Mouse (Mus musculus) heart, postnatal 0 days (tissue): ENCODE results near the gene Pkp3. TPM values are rescaled to one million over a fixed set of nuclear protein-coding genes. Genes with fewer than 3 reads are reported as not detected.
A peak's percentile ranks its signal among the peaks of the same experiment; 100 is the strongest.

Experiments
- ATAC-seq: fragments of 200-750 bp; cut with Nextera tagmentation; 2 replicates; pipeline ENCODE4 v1.8.0; 2017; ENCODE audit warnings: low read depth, moderate number of reproducible peaks, moderate library complexity; ENCODE audit not compliant: insufficient read depth
- DNase-seq: peaks from one replicate; pipeline ENCODE4 v3.0.0-alpha.2; 2016; ENCODE audit warnings: low spot score
- H3K27ac ChIP-seq: fragments of 300-500 bp; sonication (generic); 2 replicates; pipeline ENCODE4 v1.5.1; 2014; ENCODE audit warnings: low read depth, mild to moderate bottlenecking
- H3K27me3 ChIP-seq: fragments of 300-500 bp; sonication (generic); 2 replicates; pipeline ENCODE4 v1.6.1; 2014; ENCODE audit warnings: low read length, mixed read lengths; ENCODE audit not compliant: control insufficient read depth, insufficient read depth
- H3K36me3 ChIP-seq: fragments of 300-500 bp; sonication (generic); replicated peaks from 2 replicates; pipeline ENCODE4 v1.6.1; 2014; ENCODE audit warnings: low read length, mixed read lengths; ENCODE audit not compliant: control insufficient read depth, insufficient read depth
- H3K4me1 ChIP-seq: fragments of 300-500 bp; sonication (generic); 2 replicates; pipeline ENCODE4 v1.6.1; 2014; ENCODE audit warnings: antibody characterized with exemption; ENCODE audit not compliant: control insufficient read depth, insufficient read depth
- H3K4me2 ChIP-seq: fragments of 300-500 bp; sonication (generic); 2 replicates; pipeline ENCODE4 v1.6.1; 2014; ENCODE audit warnings: low read depth, mild to moderate bottlenecking, low read length, moderate library complexity
- H3K4me3 ChIP-seq: fragments of 300-500 bp; sonication (generic); 2 replicates; pipeline ENCODE4 v1.5.1; 2014; ENCODE audit warnings: low read depth, low read length
- H3K9ac ChIP-seq: fragments of 300-500 bp; sonication (generic); replicated peaks from 2 replicates; pipeline ENCODE4 v1.6.1; 2014; ENCODE audit warnings: low read depth, low read length, mixed read lengths
- H3K9me3 ChIP-seq: fragments of 300-500 bp; sonication (generic); replicated peaks from 2 replicates; pipeline ENCODE4 v1.6.1; 2016; ENCODE audit warnings: low read length; ENCODE audit not compliant: control insufficient read depth
- CTCF ChIP-seq: IDR thresholded peaks from 2 replicates; pipeline ENCODE4 v1.5.1; 2016; ENCODE audit warnings: antibody characterized with exemption, control low read depth, low read depth
- EP300 ChIP-seq: IDR thresholded peaks from 2 replicates; pipeline ENCODE4 v1.6.1; 2016; ENCODE audit warnings: antibody characterized with exemption, low read depth
- WGBS: fragments of 180-500 bp; shearing (Covaris S2); extraction: QIAGEN DNeasy Blood & Tissue Kit; methylation state at CpG from one replicate; pipeline ENCODE4 v1.1.7; 2014; 5-methylcytosine and 5-hydroxymethylcytosine counted together
- polyA plus RNA-seq: library from polyadenylated mRNA; unstranded; fragments of >200 nt; fragmentation: Nextera tagmentation; extraction: Ambion mirVana; gene quantifications from 2 replicates; pipeline ENCODE4 v1.2.1, GENCODE M21; 2015
- total RNA-seq: library from RNA; depleted of rRNA; stranded (reverse); fragments of >200 nt; gene quantifications from 2 replicates; pipeline ENCODE4 v1.2.3, GENCODE M21; 2014; ENCODE audit warnings: low replicate concordance; rRNA removed

Gene Pkp3
- total and polyA plus RNA-seq, 2 experiments from 2014 or later = 0.20 to 3.8 TPM

DNA sequence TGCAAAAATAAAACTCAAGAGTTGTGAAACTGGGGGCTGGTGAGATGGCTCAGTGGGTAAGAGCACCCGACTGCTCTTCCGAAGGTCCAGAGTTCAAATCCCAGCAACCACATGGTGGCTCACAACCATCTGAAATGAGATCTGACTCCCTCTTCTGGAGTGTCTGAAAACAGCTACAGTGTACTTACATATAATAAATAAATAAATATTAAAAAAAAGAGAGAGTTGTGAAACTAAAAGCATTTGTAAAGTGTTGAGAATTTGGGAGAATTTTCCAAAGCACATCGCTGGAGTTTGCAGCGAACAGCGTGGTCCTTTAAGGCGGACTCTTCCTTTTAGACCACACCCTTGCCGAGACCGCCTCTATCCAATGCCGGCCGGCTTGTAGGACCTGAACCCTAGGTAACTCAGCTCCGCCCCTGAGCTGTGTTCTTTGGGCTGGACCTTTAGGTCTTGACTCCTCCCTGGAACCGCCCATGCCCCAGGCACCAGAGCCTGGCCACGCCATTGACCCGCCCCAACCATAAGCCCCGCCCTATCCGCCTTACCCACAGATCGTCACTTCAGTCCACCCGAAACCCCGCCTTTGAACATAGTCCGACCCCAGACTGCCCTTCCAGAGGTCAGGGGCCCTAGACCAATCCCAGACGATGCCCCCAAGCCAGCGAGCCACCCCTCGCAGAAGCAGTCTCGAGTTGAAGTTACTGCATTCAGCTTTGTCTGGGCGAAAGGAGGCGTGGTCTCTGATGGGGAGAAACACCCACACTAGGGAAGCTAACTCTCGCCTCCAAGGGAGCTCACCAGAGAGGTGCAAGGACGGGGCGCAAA lies 44.9 kb downstream of the Pkp3 start:
- ATAC-seq (peak; percentile 99), DNase-seq (peak; percentile 97)
- peak overlapping the region; percentile 64 for H3K4me2 ChIP-seq
- H3K27me3 ChIP-seq = no peaks in the 10 kb centered on the region
- 2% methylated on average over 29 of the region's 29 CpGs for WGBS
- no peak for TF ChIP-seq CTCF
- TF ChIP-seq EP300 = no peak
- no peaks in the 10 kb centered on the region for H3K9me3 ChIP-seq
- H3K36me3 ChIP-seq = no peaks in the 10 kb centered on the region
- H3K27ac ChIP-seq = peak overlapping the region; percentile 81
- peak overlapping the region; percentile 41; the same call in 1 of the 2 replicates for H3K9ac ChIP-seq
- peak overlapping the region; percentile 56 for H3K4me3 ChIP-seq
- H3K4me1 ChIP-seq = 0 out of 2 replicates have a peak, but pooled peaks cover 7% of the 10 kb centered on the region

DNA sequence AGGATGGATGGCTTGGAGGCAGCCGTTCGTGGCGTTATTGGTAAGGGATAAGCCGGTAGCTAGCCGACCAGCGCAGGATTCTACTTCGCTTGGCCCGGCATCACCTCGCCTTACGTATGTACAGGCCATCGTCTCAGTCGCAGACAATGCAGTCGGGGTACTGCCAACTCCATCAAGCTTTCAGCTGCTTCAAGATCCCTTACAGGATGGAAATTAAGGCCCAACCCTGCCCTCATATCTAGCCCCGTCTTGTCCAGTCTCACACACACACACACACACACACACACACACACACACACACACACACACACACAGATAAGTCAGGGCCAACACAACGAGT lies 45.5 kb downstream of the Pkp3 start:
- Histone ChIP-seq H3K4me3 (peak overlapping the region; percentile 56), H3K9me3 (no peaks in the 10 kb centered on the region), H3K9ac (peak overlapping the region; percentile 41; the same call in 1 of the 2 replicates), H3K27me3 (no peaks in the 10 kb centered on the region), H3K27ac (peak overlapping the region; percentile 81), H3K4me1 (0 out of 2 replicates have a peak, but pooled peaks cover 7% of the 10 kb centered on the region), H3K4me2 (peak overlapping the region; percentile 64), H3K36me3 (no peaks in the 10 kb centered on the region)
- ATAC-seq (no peak), DNase-seq (no peak)
- TF ChIP-seq EP300 (no peak), CTCF (no peak)
- WGBS = 2% methylated on average over 15 of the region's 15 CpGs

GRCm38 (mm10) chr7:141131024-141131820 lies 53.2 kb downstream of the Pkp3 start:
- WGBS = under 1% methylated on average over 56 of the region's 59 CpGs
- Histone ChIP-seq H3K4me2 (peak overlapping the region; percentile 92), H3K27me3 (no peaks in the 10 kb centered on the region), H3K27ac (peak overlapping the region; percentile 53), H3K4me3 (peak overlapping the region; percentile 80), H3K9ac (peak overlapping the region; percentile 72), H3K9me3 (no peaks in the 10 kb centered on the region), H3K36me3 (peaks cover 14% of the 10 kb centered on the region), H3K4me1 (peaks cover 16% of the 10 kb centered on the region)
- DNase-seq (peak; percentile 88), ATAC-seq (peak; percentile 99)
- TF ChIP-seq EP300 = peak; percentile 61; the same call in 1 of the 2 replicates
- TF ChIP-seq CTCF = no peak

DNA sequence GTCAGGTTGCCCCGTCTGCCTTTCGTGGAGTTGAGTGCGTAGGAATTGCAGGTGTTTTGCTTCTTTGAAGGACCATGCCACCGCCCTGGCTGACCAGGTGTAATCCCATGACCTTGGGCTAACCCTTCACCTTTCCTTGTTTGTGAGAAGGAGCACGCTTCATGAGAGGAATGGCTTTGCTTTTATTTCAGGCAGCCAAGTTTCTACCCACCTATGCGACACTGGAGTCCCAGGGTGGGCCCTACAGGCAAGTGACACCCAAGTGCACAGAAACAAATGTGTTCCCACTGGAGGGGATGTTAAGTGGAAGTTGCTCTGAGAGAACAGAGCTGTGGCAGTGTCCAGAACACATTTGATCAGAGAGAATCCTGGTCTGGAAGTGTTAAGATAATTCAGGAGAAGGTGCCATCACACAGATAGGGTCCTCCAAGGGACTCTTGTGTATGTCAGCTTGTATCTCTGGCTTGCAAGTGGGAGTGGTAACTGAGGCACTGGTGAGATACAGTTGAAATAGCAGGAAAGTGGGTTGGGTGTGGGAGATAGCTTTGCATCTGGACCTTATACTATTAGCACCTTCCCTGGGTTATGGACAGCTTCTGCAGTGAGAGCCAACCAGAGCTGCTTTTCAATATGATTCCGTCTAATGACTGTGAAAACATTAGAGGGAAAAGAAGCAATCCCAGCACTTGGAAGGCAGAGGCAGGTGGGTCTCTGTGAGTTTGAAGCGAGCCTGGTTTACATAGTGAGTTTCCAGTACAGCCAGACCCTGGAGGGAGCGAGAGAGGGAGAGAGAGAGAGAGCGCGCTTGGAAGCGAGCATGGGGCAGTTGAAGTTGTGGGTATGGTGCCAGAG lies 54.1 kb downstream of the Pkp3 start:
- H3K27ac ChIP-seq = peak overlapping the region; percentile 28; the same call in 1 of the 2 replicates

More for the DNA sequence above, 54.1 kb downstream of the Pkp3 start:
- Histone ChIP-seq H3K4me3 (peak overlapping the region; percentile 80), H3K4me1 (peaks cover 16% of the 10 kb centered on the region), H3K9me3 (no peaks in the 10 kb centered on the region), H3K9ac (peak overlapping the region; percentile 72), H3K36me3 (peaks cover 24% of the 10 kb centered on the region), H3K27me3 (no peaks in the 10 kb centered on the region), H3K4me2 (peak overlapping the region; percentile 92)
- DNase-seq = no peak
- ATAC-seq = no peak
- 57% methylated on average over 12 of the region's 12 CpGs for WGBS
- TF ChIP-seq CTCF = no peak
- TF ChIP-seq EP300 = no peak

Other genes starting within 250 kb of the Pkp3 start
Only the 30 nearest of the 34 such genes appear.
- gene Odf3, start 230.4 kb upstream of the Pkp3 start, total RNA-seq = not detected in 2 replicates
- gene Odf3, start 230.4 kb upstream of the Pkp3 start, polyA plus RNA-seq = not detected in 2 replicates
- gene Gm45785, start 221.9 kb upstream of the Pkp3 start, total RNA-seq = not detected in 2 replicates
- gene Gm45785, start 221.9 kb upstream of the Pkp3 start, polyA plus RNA-seq = not detected in 2 replicates
- gene Ric8a, start 221.3 kb upstream of the Pkp3 start, total RNA-seq = 37.2 and 73.8 TPM in 2 replicates
- 27.5 and 27.8 TPM in 2 replicates for gene Ric8a, start 221.3 kb upstream of the Pkp3 start, polyA plus RNA-seq
- 13.9 and 14.8 TPM in 2 replicates for gene Bet1l, start 220.6 kb upstream of the Pkp3 start, total RNA-seq
- gene Bet1l, start 220.6 kb upstream of the Pkp3 start, polyA plus RNA-seq = 29.6 and 32.0 TPM in 2 replicates
- gene Psmd13, start 196.2 kb upstream of the Pkp3 start, total RNA-seq = 72.6 and 84.3 TPM in 2 replicates
- gene Psmd13, start 196.2 kb upstream of the Pkp3 start, polyA plus RNA-seq = 172 and 185 TPM in 2 replicates
- 89.4 and 105 TPM in 2 replicates for gene Sirt3, start 195.9 kb upstream of the Pkp3 start, total RNA-seq
- gene Sirt3, start 195.9 kb upstream of the Pkp3 start, polyA plus RNA-seq = 76.1 and 78.0 TPM in 2 replicates
- 425 and 483 TPM in 2 replicates for gene Cox8b, start 177.8 kb upstream of the Pkp3 start, total RNA-seq
- gene Cox8b, start 177.8 kb upstream of the Pkp3 start, polyA plus RNA-seq = 1,841 and 1,871 TPM in 2 replicates
- not detected in 2 replicates for gene Nlrp6, start 157.3 kb upstream of the Pkp3 start, total RNA-seq
- gene Nlrp6, start 157.3 kb upstream of the Pkp3 start, polyA plus RNA-seq = 0.08 TPM in 1 of 2 replicates, not detected in the other
- gene Pgghg, start 136.8 kb upstream of the Pkp3 start, total RNA-seq = 13.8 and 16.3 TPM in 2 replicates
- gene Pgghg, start 136.8 kb upstream of the Pkp3 start, polyA plus RNA-seq = 5.8 and 5.9 TPM in 2 replicates
- 3.4 TPM in 1 of 2 replicates, not detected in the other for gene Ifitm5, start 127.9 kb upstream of the Pkp3 start, total RNA-seq
- gene Ifitm5, start 127.9 kb upstream of the Pkp3 start, polyA plus RNA-seq = 0.56 and 0.87 TPM in 2 replicates
- not detected in 2 replicates for gene Gm45717, start 122.3 kb upstream of the Pkp3 start, total RNA-seq
- 0.36 TPM in 1 of 2 replicates, not detected in the other for gene Gm45717, start 122.3 kb upstream of the Pkp3 start, polyA plus RNA-seq
- gene Ifitm2, start 122.2 kb upstream of the Pkp3 start, total RNA-seq = 172 and 232 TPM in 2 replicates
- 516 and 534 TPM in 2 replicates for gene Ifitm2, start 122.2 kb upstream of the Pkp3 start, polyA plus RNA-seq
- 1.4 and 23.1 TPM in 2 replicates for gene Ifitm1, start 111.0 kb upstream of the Pkp3 start, total RNA-seq
- 4.1 and 6.6 TPM in 2 replicates for gene Ifitm1, start 111.0 kb upstream of the Pkp3 start, polyA plus RNA-seq
- gene Ifitm3, start 67.4 kb upstream of the Pkp3 start, total RNA-seq = 148 and 324 TPM in 2 replicates
- 202 and 230 TPM in 2 replicates for gene Ifitm3, start 67.4 kb upstream of the Pkp3 start, polyA plus RNA-seq
- gene Ifitm6, start 60.3 kb upstream of the Pkp3 start, total RNA-seq = not detected in 2 replicates
- gene Ifitm6, start 60.3 kb upstream of the Pkp3 start, polyA plus RNA-seq = 0.30 and 0.74 TPM in 2 replicates
- not detected in 2 replicates for gene Gm17387, start 49.1 kb upstream of the Pkp3 start, total RNA-seq
- gene Gm17387, start 49.1 kb upstream of the Pkp3 start, polyA plus RNA-seq = not detected in 2 replicates
- gene B4galnt4, start 17.1 kb upstream of the Pkp3 start, total RNA-seq = 0.43 TPM in 1 of 2 replicates, not detected in the other
- gene B4galnt4, start 17.1 kb upstream of the Pkp3 start, polyA plus RNA-seq = 0.10 TPM in 1 of 2 replicates, not detected in the other
- 10.3 and 16.8 TPM in 2 replicates for gene Sigirr, start 22.4 kb downstream of the Pkp3 start, total RNA-seq
- gene Sigirr, start 22.4 kb downstream of the Pkp3 start, polyA plus RNA-seq = 4.2 and 5.1 TPM in 2 replicates
- not detected in 2 replicates for gene Ano9, start 39.6 kb downstream of the Pkp3 start, total RNA-seq
- gene Ano9, start 39.6 kb downstream of the Pkp3 start, polyA plus RNA-seq = 0.04 and 0.07 TPM in 2 replicates
- gene Ptdss2, start 44.2 kb downstream of the Pkp3 start, total RNA-seq = 22.3 and 35.5 TPM in 2 replicates
- gene Ptdss2, start 44.2 kb downstream of the Pkp3 start, polyA plus RNA-seq = 54.8 and 56.9 TPM in 2 replicates
- 157 and 172 TPM in 2 replicates for gene Rnh1, start 94.6 kb downstream of the Pkp3 start, total RNA-seq
- 88.3 and 90.2 TPM in 2 replicates for gene Rnh1, start 94.6 kb downstream of the Pkp3 start, polyA plus RNA-seq
- gene Hras, start 115.8 kb downstream of the Pkp3 start, total RNA-seq = 72.2 and 74.9 TPM in 2 replicates
- 73.5 and 78.9 TPM in 2 replicates for gene Hras, start 115.8 kb downstream of the Pkp3 start, polyA plus RNA-seq
- 1.1 and 5.6 TPM in 2 replicates for gene Lrrc56, start 115.9 kb downstream of the Pkp3 start, total RNA-seq
- 2.9 TPM in 2 replicates for gene Lrrc56, start 115.9 kb downstream of the Pkp3 start, polyA plus RNA-seq
- 0.12 TPM in 1 of 2 replicates, not detected in the other for gene Lmntd2, start 135.9 kb downstream of the Pkp3 start, total RNA-seq
- 0.07 and 0.15 TPM in 2 replicates for gene Lmntd2, start 135.9 kb downstream of the Pkp3 start, polyA plus RNA-seq
- 6.7 and 43.2 TPM in 2 replicates for gene Rassf7, start 137.6 kb downstream of the Pkp3 start, total RNA-seq
- gene Rassf7, start 137.6 kb downstream of the Pkp3 start, polyA plus RNA-seq = 5.8 and 7.1 TPM in 2 replicates
- 28.9 and 31.9 TPM in 2 replicates for gene Phrf1, start 150.6 kb downstream of the Pkp3 start, total RNA-seq
- 17.4 and 20.4 TPM in 2 replicates for gene Phrf1, start 150.6 kb downstream of the Pkp3 start, polyA plus RNA-seq
- 10.0 and 18.8 TPM in 2 replicates for gene Irf7, start 188.3 kb downstream of the Pkp3 start, total RNA-seq
- gene Irf7, start 188.3 kb downstream of the Pkp3 start, polyA plus RNA-seq = 6.2 and 7.5 TPM in 2 replicates
- not detected in 2 replicates for gene Cdhr5, start 198.6 kb downstream of the Pkp3 start, total RNA-seq
- not detected in 2 replicates for gene Cdhr5, start 198.6 kb downstream of the Pkp3 start, polyA plus RNA-seq
- gene Sct, start 200.9 kb downstream of the Pkp3 start, total RNA-seq = not detected in 2 replicates
- 1.0 and 1.6 TPM in 2 replicates for gene Sct, start 200.9 kb downstream of the Pkp3 start, polyA plus RNA-seq
- gene Drd4, start 213.8 kb downstream of the Pkp3 start, total RNA-seq = not detected in 2 replicates
- 0.07 TPM in 1 of 2 replicates, not detected in the other for gene Drd4, start 213.8 kb downstream of the Pkp3 start, polyA plus RNA-seq